Mouse (Mus musculus): Measurements from ENCODE around the gene Kcnk13.
A peak's percentile ranks its signal among the peaks of the same experiment; 100 is the strongest.

The Kcnk13 gene

GRCm38 (mm10) chr12:99964301-99965202 lies at the start of gene Kcnk13:
Gene Kcnk13, plus strand, starts transcription at chr12:99964499.
- peak in 1 of 2 experiments; percentile 55 for DNase-seq (ENCODE audit: low spot score in 2 of 2)

- no peak for DNase-seq (ENCODE audit: low spot score in 2 of 2)
Observed at GRCm38 (mm10) chr12:99917800-99918427, 46.4 kb upstream of the Kcnk13 start.

GRCm38 (mm10) chr12:99919636-99920035 lies 44.7 kb upstream of the Kcnk13 start:
- no peak for DNase-seq (ENCODE audit: low spot score in 2 of 2)

- DNase-seq (ENCODE audit: low spot score in 2 of 2), result peak in 1 of 2 experiments; percentile 23
Observed at GRCm38 (mm10) chr12:99921045-99921444, 43.3 kb upstream of the Kcnk13 start.

GRCm38 (mm10) chr12:99923131-99923606 lies 41.1 kb upstream of the Kcnk13 start:
- no peak for DNase-seq (ENCODE audit: low spot score in 2 of 2)

GRCm38 (mm10) chr12:99923703-99924102 lies 40.6 kb upstream of the Kcnk13 start:
- DNase-seq (ENCODE audit: low spot score in 2 of 2), result no peak

GRCm38 (mm10) chr12:99928311-99928710 lies 36.0 kb upstream of the Kcnk13 start:
- DNase-seq (ENCODE audit: low spot score in 2 of 2), result no peak

- no peak for DNase-seq (ENCODE audit: low spot score in 2 of 2)
Observed at GRCm38 (mm10) chr12:99929160-99929559, 35.1 kb upstream of the Kcnk13 start.

- no peak for DNase-seq (ENCODE audit: low spot score in 2 of 2)
Observed at GRCm38 (mm10) chr12:99932245-99932644, 32.1 kb upstream of the Kcnk13 start.

GRCm38 (mm10) chr12:99933630-99934029 lies 30.7 kb upstream of the Kcnk13 start:
- no peak for DNase-seq (ENCODE audit: low spot score in 2 of 2)

- DNase-seq (ENCODE audit: low spot score in 2 of 2), result no peak
Observed at GRCm38 (mm10) chr12:99935403-99935802, 28.9 kb upstream of the Kcnk13 start.

GRCm38 (mm10) chr12:99938476-99938875 lies 25.8 kb upstream of the Kcnk13 start:
- DNase-seq (ENCODE audit: low spot score in 2 of 2), result no peak

GRCm38 (mm10) chr12:99939179-99939578 lies 25.1 kb upstream of the Kcnk13 start:
- DNase-seq (ENCODE audit: low spot score in 2 of 2), result no peak

- DNase-seq (ENCODE audit: low spot score in 2 of 2), result no peak
Observed at GRCm38 (mm10) chr12:99940704-99941103, 23.6 kb upstream of the Kcnk13 start.

- DNase-seq (ENCODE audit: low spot score in 2 of 2), result no peak
Observed at GRCm38 (mm10) chr12:99942441-99942840, 21.9 kb upstream of the Kcnk13 start.

GRCm38 (mm10) chr12:99952928-99953327 lies 11.4 kb upstream of the Kcnk13 start:
- DNase-seq (ENCODE audit: low spot score in 2 of 2), result peak; percentile 57 to 74

GRCm38 (mm10) chr12:99956411-99956810 lies 7.9 kb upstream of the Kcnk13 start:
- no peak for DNase-seq (ENCODE audit: low spot score in 2 of 2)

- DNase-seq (ENCODE audit: low spot score in 2 of 2), result no peak
Observed at GRCm38 (mm10) chr12:99958068-99959060, 5.9 kb upstream of the Kcnk13 start.

GRCm38 (mm10) chr12:99959291-99959690 lies 5.0 kb upstream of the Kcnk13 start:
- no peak for DNase-seq (ENCODE audit: low spot score in 2 of 2)

- DNase-seq (ENCODE audit: low spot score in 2 of 2), result no peak
Observed at GRCm38 (mm10) chr12:99959930-99960329, 4.4 kb upstream of the Kcnk13 start.

- DNase-seq (ENCODE audit: low spot score in 2 of 2), result no peak
Observed at GRCm38 (mm10) chr12:99960675-99961074, 3.6 kb upstream of the Kcnk13 start.
